Mouse (Mus musculus): Measurements from ENCODE around the gene Clpp. TPM values are rescaled to one million over a fixed set of nuclear protein-coding genes. Genes with fewer than 3 reads are reported as not detected.

Gene Clpp
- polyA plus RNA-seq, 1 experiment = 66.7 TPM

DNA sequence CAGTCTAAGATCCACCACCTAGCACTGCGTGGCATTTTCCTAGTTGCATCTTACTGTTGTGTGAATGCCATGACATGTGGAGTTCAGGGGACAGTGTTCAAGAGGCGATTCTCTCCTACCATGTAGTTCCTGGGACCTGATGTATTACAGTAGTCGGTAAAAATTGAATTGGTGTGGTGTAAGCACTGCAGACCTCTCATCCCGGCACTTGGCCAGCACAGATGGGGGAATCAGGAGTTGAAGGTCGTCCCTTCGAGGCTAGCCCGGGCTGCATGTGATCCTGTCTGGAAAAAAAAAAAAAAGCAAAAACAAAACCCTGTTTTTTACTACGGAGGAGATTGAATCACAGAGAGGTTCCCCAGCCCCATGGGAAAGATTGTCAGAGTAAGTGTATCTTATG, 4.9 kb downstream of the Clpp start:
- WGBS = 89% methylated on average over 8 of the region's 8 CpGs
- Histone ChIP-seq H3K36me3 (ENCODE audit: control insufficient read depth, insufficient read depth, low read length) (peaks cover 26% of the 10 kb centered on the region), H3K27me3 (ENCODE audit: control insufficient read depth, insufficient read depth, low read length) (no peaks in the 10 kb centered on the region), H3K4me1 (ENCODE audit: control insufficient read depth, insufficient read depth, insufficient read length) (peaks cover 6% of the 10 kb centered on the region; the same call in 1 of the 2 replicates), H3K4me3 (ENCODE audit: extremely low read depth, insufficient read depth, insufficient read length) (no peak overlapping the region), H3K27ac (ENCODE audit: insufficient read depth, low read length) (no peak overlapping the region)
- TF ChIP-seq POLR2A (IDR thresholded peaks at IDR 0.05; ENCODE audit: low read depth, low read length) (no peak), CTCF (IDR thresholded peaks at IDR 0.05; ENCODE audit: extremely low read depth, insufficient read depth, insufficient read length, insufficient replicate concordance) (no peak)
- no peak for DNase-seq (ENCODE audit: low read depth in 1 of 2, low spot score in 2 of 2)

DNA sequence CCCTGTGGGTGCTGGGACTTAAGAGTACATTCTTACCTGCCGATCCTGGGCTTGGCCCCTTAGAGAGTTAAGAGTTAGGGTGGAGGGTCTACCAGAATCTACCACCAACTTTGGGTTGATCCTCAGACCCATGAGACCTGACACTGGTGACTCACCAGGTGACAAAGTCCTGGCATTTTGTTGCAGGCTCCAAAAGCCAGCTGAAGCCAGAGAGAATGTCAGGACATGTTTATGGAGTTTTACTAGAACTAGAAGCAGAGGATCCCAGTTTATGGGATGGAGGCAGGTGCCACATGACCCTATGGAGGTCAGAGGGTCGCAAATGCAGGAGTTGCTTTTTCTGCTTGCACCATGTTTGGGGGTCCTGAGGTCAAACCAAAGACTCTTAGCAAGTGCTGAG, 6.4 kb downstream of the Clpp start:
- DNase-seq (ENCODE audit: low read depth in 1 of 2, low spot score in 2 of 2) = no peak
- no peak overlapping the region for H3K27ac ChIP-seq (ENCODE audit: insufficient read depth, low read length)
- H3K4me3 ChIP-seq (ENCODE audit: extremely low read depth, insufficient read depth, insufficient read length) = no peak overlapping the region
- no peaks in the 10 kb centered on the region; the same call in 1 of the 2 replicates for H3K4me1 ChIP-seq (ENCODE audit: control insufficient read depth, insufficient read depth, insufficient read length)
- WGBS = 56% methylated on average over 2 of the region's 2 CpGs
- peaks cover 26% of the 10 kb centered on the region for H3K36me3 ChIP-seq (ENCODE audit: control insufficient read depth, insufficient read depth, low read length)
- H3K27me3 ChIP-seq (ENCODE audit: control insufficient read depth, insufficient read depth, low read length) = no peaks in the 10 kb centered on the region
- TF ChIP-seq CTCF (IDR thresholded peaks at IDR 0.05; ENCODE audit: extremely low read depth, insufficient read depth, insufficient read length, insufficient replicate concordance) (no peak), POLR2A (IDR thresholded peaks at IDR 0.05; ENCODE audit: low read depth, low read length) (no peak)

DNA sequence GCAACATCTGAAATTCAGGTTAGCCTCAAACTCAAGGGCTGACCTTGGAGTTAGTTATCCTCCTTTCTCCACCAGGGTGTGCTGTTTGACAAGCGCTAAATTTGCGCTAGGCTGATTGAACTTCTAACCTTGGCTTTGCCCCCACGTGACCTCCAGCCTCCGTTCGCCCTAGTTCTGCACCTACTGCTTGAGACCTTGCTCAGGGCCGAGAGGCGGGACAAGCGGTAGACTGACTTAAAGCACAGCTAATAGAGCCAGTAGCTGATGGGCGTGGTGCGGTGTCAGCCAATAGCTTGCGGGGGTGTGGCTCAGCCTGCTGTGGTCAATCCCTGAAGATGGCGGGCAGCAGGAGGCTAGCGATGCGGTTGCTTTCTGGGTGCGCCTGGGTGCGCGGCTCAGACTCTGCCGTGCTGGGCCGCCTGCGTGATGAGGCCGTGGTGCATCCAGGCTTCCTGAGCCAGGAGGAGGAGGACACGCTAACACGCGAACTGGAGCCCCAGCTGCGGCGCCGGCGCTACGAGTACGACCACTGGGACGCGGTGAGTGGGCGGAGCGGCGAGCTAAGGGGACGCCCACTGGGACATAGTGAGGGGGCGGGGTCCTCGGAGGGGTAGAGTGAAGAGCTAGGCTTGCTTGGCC, 7.0 kb downstream of the Clpp start, which contains the start of gene Alkbh7:
Gene Alkbh7 (plus strand): TSS at position 311 of the 639 bp plus-strand sequence.
- peak; percentile 98 to 99 for DNase-seq (ENCODE audit: low read depth in 1 of 2, low spot score in 2 of 2)
- WGBS = under 1% methylated on average over 38 of the region's 38 CpGs
- H3K36me3 ChIP-seq (ENCODE audit: control insufficient read depth, insufficient read depth, low read length) = peaks cover 26% of the 10 kb centered on the region
- H3K4me3 ChIP-seq (ENCODE audit: extremely low read depth, insufficient read depth, insufficient read length) = peak within 1 kb of the TSS; percentile 76
- no peak within 1 kb of the TSS for H3K27ac ChIP-seq (ENCODE audit: insufficient read depth, low read length)
- no peaks in the 10 kb centered on the region; the same call in 1 of the 2 replicates for H3K4me1 ChIP-seq (ENCODE audit: control insufficient read depth, insufficient read depth, insufficient read length)
- TF ChIP-seq CTCF (IDR thresholded peaks at IDR 0.05; ENCODE audit: extremely low read depth, insufficient read depth, insufficient read length, insufficient replicate concordance) = peak; percentile 73; the same call in 1 of the 2 replicates
- peak; percentile 28; the same call in 1 of the 2 replicates for TF ChIP-seq POLR2A (IDR thresholded peaks at IDR 0.05; ENCODE audit: low read depth, low read length)
- H3K27me3 ChIP-seq (ENCODE audit: control insufficient read depth, insufficient read depth, low read length) = no peaks in the 10 kb centered on the region

DNA sequence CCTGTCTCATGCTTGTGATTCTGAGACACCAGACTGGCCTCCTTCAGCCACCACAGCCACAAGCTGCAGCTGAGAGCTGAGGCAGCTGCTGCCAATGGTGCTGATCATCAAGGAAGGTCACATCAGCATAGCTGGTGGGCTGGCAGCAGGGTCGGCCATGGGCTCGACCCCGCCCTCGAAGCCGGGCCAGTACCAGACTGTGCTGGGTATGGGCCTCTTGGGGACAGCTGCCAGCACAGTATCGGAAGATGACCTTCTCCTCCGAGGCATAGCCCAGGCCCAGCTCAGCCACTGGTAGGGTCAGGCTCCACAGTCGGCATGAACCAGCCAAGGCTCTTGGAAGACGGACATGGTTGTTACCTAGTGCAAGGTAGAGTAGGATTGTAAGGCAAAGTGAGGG, 9.3 kb downstream of the Clpp start:
- no peaks in the 10 kb centered on the region for H3K27me3 ChIP-seq (ENCODE audit: control insufficient read depth, insufficient read depth, low read length)
- H3K36me3 ChIP-seq (ENCODE audit: control insufficient read depth, insufficient read depth, low read length) = peaks cover 21% of the 10 kb centered on the region
- DNase-seq (ENCODE audit: low read depth in 1 of 2, low spot score in 2 of 2) = no peak

DNA sequence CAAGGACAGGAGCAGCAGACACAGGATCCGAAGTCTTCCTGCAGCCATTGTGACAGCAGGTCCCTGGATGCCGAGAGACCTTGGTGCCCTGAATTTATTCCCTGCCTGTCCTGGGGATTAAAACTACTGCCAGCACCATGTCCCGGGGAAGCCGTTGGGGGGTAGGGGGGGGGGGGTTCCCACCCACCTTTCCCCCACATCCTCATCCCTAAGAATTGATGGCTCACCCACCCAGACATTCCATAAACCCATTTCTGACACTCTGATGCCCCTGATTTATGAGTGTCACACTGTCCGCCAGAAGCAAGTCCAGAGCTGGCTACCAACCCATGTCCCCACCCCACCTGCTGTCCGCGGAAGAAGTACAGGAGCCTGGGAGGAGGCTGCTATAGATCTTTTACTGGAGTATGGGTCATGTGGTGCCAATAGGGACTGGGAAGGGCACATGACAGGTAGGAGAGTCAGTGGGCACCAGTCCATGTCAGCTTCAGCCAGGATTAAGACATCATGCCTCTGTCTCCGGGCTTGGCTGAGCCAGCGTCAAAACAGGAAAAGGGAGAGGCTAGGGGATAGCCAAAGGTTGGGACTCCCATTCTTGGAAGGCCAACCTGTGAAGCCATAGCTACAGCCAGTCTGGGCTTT, 10.0 kb downstream of the Clpp start, which contains the start of gene Pspn:
Gene Pspn (minus strand): TSS at position 51 of the 642 bp plus-strand sequence.
- H3K4me3 ChIP-seq (ENCODE audit: extremely low read depth, insufficient read depth, insufficient read length) = no peak within 1 kb of the TSS
- TF ChIP-seq CTCF (IDR thresholded peaks at IDR 0.05; ENCODE audit: extremely low read depth, insufficient read depth, insufficient read length, insufficient replicate concordance) (no peak), POLR2A (IDR thresholded peaks at IDR 0.05; ENCODE audit: low read depth, low read length) (no peak)
- WGBS = 89% methylated on average over 9 of the region's 9 CpGs
- H3K27me3 ChIP-seq (ENCODE audit: control insufficient read depth, insufficient read depth, low read length) = no peaks in the 10 kb centered on the region
- H3K27ac ChIP-seq (ENCODE audit: insufficient read depth, low read length) = no peak within 1 kb of the TSS
- peaks cover 19% of the 10 kb centered on the region for H3K36me3 ChIP-seq (ENCODE audit: control insufficient read depth, insufficient read depth, low read length)
- no peak for DNase-seq (ENCODE audit: low read depth in 1 of 2, low spot score in 2 of 2)
- no peaks in the 10 kb centered on the region; the same call in 1 of the 2 replicates for H3K4me1 ChIP-seq (ENCODE audit: control insufficient read depth, insufficient read depth, insufficient read length)

More for the DNA sequence above, 9.3 kb downstream of the Clpp start:
- Histone ChIP-seq H3K4me1 (ENCODE audit: control insufficient read depth, insufficient read depth, insufficient read length) (no peaks in the 10 kb centered on the region; the same call in 1 of the 2 replicates), H3K27ac (ENCODE audit: insufficient read depth, low read length) (no peak overlapping the region), H3K4me3 (ENCODE audit: extremely low read depth, insufficient read depth, insufficient read length) (no peak overlapping the region)
- WGBS = 95% methylated on average over 9 of the region's 9 CpGs
- no peak for TF ChIP-seq CTCF (IDR thresholded peaks at IDR 0.05; ENCODE audit: extremely low read depth, insufficient read depth, insufficient read length, insufficient replicate concordance)
- TF ChIP-seq POLR2A (IDR thresholded peaks at IDR 0.05; ENCODE audit: low read depth, low read length) = no peak

DNA sequence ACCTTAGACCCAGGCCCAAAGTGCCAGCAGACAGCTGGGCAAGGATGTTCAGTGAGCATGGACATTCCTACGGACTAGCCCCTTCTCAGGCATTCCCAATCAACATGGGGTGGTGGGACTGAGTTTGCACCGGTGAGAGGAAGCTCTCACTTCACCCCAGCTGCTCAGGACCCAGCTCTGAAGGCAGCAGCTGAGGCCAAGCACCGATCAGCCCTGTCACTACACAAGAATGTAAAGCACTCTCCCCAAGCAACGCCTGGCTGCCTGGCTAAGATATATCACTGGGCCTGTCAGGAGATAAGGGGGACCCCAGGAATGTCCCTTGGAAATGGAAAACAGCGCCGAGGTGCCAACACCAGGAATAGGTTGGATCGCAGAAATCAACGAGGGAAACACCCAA, 11.1 kb downstream of the Clpp start:
- H3K36me3 ChIP-seq (ENCODE audit: control insufficient read depth, insufficient read depth, low read length) = peaks cover 14% of the 10 kb centered on the region
- no peak overlapping the region for H3K27ac ChIP-seq (ENCODE audit: insufficient read depth, low read length)
- no peaks in the 10 kb centered on the region; the same call in 1 of the 2 replicates for H3K4me1 ChIP-seq (ENCODE audit: control insufficient read depth, insufficient read depth, insufficient read length)
- H3K4me3 ChIP-seq (ENCODE audit: extremely low read depth, insufficient read depth, insufficient read length) = no peak overlapping the region
- DNase-seq (ENCODE audit: low read depth in 1 of 2, low spot score in 2 of 2) = no peak
- TF ChIP-seq POLR2A (IDR thresholded peaks at IDR 0.05; ENCODE audit: low read depth, low read length) (no peak), CTCF (IDR thresholded peaks at IDR 0.05; ENCODE audit: extremely low read depth, insufficient read depth, insufficient read length, insufficient replicate concordance) (no peak)
- WGBS = 80% methylated on average over 8 of the region's 8 CpGs
- no peaks in the 10 kb centered on the region for H3K27me3 ChIP-seq (ENCODE audit: control insufficient read depth, insufficient read depth, low read length)

Measured in spleen, adult 2 months (tissue).